Mouse (Mus musculus) kidney, postnatal 0 days (tissue): Measurements from ENCODE around the gene Ash1l. TPM values are rescaled to one million over a fixed set of nuclear protein-coding genes. Genes with fewer than 3 reads are reported as not detected.
"Not testable (repeated sequence)": the region's sequence is repeated elsewhere in the genome, so short reads cannot be mapped to it uniquely, and the experiment has no call there.

Source experiments
- ATAC-seq: fragments of 200-750 bp; cut with Nextera tagmentation; replicated peaks from 2 replicates; pipeline ENCODE4 v1.8.0; 2017; ENCODE audit warnings: low read depth, moderate number of reproducible peaks, moderate TSS enrichment, moderate library complexity; ENCODE audit not compliant: low FRiP score
- DNase-seq: peaks from one replicate; pipeline ENCODE4 v3.0.0-alpha.2; 2016; ENCODE audit warnings: low spot score
- H3K27ac ChIP-seq: fragments of 300-500 bp; sonication (generic); 2 replicates; pipeline ENCODE4 v1.5.1; 2014; ENCODE audit warnings: mild to moderate bottlenecking
- H3K27me3 ChIP-seq: fragments of 300-500 bp; sonication (generic); 2 replicates; pipeline ENCODE4 v1.6.1; 2014; ENCODE audit warnings: low read length, mixed read lengths; ENCODE audit not compliant: insufficient read depth
- H3K36me3 ChIP-seq: fragments of 300-500 bp; sonication (generic); 2 replicates; pipeline ENCODE4 v1.6.1; 2014; ENCODE audit warnings: low read length, mixed read lengths; ENCODE audit not compliant: insufficient read depth
- H3K4me1 ChIP-seq: fragments of 300-500 bp; sonication (generic); replicated peaks from 2 replicates; pipeline ENCODE4 v1.6.1; 2014; ENCODE audit warnings: antibody characterized with exemption, low read length, mixed read lengths; ENCODE audit not compliant: insufficient read depth
- H3K4me2 ChIP-seq: fragments of 300-500 bp; sonication (generic); 2 replicates; pipeline ENCODE4 v1.6.1; 2014; ENCODE audit warnings: mild to moderate bottlenecking, low read length, moderate library complexity, mixed read lengths
- H3K4me3 ChIP-seq: fragments of 300-500 bp; sonication (generic); replicated peaks from 2 replicates; pipeline ENCODE4 v1.5.1; 2014; ENCODE audit warnings: low read depth, low read length
- H3K9ac ChIP-seq: fragments of 300-500 bp; sonication (generic); 2 replicates; pipeline ENCODE4 v1.6.1; 2014; ENCODE audit warnings: low read depth, low read length
- H3K9me3 ChIP-seq: fragments of 300-500 bp; sonication (generic); replicated peaks from 2 replicates; pipeline ENCODE4 v1.6.1; 2016; ENCODE audit warnings: low read length, inconsistent platforms, mixed read lengths
- CTCF ChIP-seq: IDR thresholded peaks from 2 replicates; pipeline ENCODE4 v1.5.1; 2016; ENCODE audit warnings: antibody characterized with exemption, low read depth, mild to moderate bottlenecking, moderate library complexity
- WGBS: fragments of 180-500 bp; shearing (Covaris S2); extraction: QIAGEN DNeasy Blood & Tissue Kit; methylation state at CpG from one replicate; pipeline ENCODE4 v1.1.7; 2014; 5-methylcytosine and 5-hydroxymethylcytosine counted together
- polyA plus RNA-seq: library from polyadenylated mRNA; unstranded; fragments of >200 nt; fragmentation: Nextera tagmentation; extraction: Ambion mirVana; gene quantifications from 2 replicates; pipeline ENCODE4 v1.2.1, GENCODE M21; 2015

The Ash1l gene
- polyA plus RNA-seq, 1 experiment from 2014 or later = 13.0 TPM

DNA sequence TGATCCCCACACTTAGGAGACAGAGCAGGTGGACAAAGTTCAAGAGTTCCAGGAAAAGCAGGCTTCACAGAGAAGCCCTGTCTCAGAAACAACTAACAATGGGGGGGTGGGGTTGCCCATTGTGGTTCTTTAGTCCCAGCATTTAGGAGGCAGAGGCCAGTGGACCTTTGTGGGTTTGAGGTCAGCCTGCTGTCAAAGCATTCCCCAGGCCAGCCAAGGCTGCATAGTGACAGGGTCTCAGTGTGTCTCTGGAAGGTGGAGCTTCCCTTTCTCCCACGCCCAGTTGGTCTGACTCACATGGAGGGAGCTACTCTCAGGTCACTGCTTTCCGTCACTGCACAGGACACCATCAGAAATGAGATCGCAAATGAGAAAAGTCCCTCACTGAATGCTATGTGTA, 111.3 kb downstream of the Ash1l start:
- Histone ChIP-seq H3K9ac (no peak overlapping the region), H3K4me1 (no peaks in the 10 kb centered on the region), H3K36me3 (peaks cover 41% of the 10 kb centered on the region), H3K4me2 (no peak overlapping the region), H3K27me3 (no peaks in the 10 kb centered on the region), H3K9me3 (no peaks in the 10 kb centered on the region), H3K27ac (no peak overlapping the region), H3K4me3 (no peak overlapping the region)
- ATAC-seq = no peak
- 86% methylated on average over 3 of the region's 3 CpGs for WGBS
- TF ChIP-seq CTCF = no peak
- DNase-seq = no peak

DNA sequence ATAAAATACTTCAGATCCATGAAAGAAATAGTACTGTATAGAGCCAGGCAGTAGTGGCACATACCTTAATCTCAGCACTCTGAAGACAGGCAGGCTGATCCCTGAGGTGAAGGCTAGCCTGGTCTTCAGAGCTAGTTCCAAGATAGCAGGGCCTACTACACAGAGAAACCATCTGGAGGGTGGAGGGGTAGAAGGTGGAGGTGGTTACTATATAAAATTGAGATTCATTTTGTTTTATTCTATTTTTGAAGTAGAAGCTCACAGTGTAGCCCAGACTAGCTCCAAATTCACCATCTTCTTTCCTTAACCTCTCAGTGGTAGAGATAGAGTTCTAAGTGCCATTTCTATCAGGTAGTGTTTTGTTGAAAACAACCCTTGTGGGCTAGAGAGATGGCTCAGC, 116.8 kb downstream of the Ash1l start:
- TF ChIP-seq CTCF = no peak
- DNase-seq (no peak), ATAC-seq (no peak)
- H3K27ac ChIP-seq = no peak overlapping the region
- no peaks in the 10 kb centered on the region for H3K4me1 ChIP-seq
- H3K4me3 ChIP-seq = no peak overlapping the region
- no peaks in the 10 kb centered on the region for H3K27me3 ChIP-seq
- no peak overlapping the region for H3K9ac ChIP-seq
- H3K36me3 ChIP-seq = peaks cover 63% of the 10 kb centered on the region
- H3K4me2 ChIP-seq = no peak overlapping the region
- H3K9me3 ChIP-seq = no peaks in the 10 kb centered on the region

DNA sequence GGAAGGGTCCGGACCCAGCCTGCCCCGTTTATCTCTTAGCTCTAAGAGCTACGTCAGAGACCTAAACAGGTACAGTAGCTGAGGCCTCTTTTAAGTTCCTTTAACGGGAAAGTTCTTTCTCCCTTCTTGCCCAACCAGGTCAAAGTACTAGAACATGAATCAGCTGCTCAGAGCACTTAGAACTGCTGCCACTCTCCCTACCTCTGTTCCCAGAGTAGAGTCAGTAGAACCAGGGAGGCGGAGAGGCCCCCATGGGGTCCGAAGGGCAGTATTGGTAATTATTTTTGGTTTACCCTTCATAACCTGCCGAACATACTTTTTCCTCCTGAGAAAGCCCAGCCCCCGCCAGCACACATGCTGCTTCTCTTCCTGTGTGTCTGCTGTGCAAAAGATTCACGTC, 127.0 kb downstream of the Ash1l start:
- Histone ChIP-seq H3K27ac (no peak overlapping the region), H3K27me3 (no peaks in the 10 kb centered on the region), H3K36me3 (peaks cover 50% of the 10 kb centered on the region), H3K4me2 (no peak overlapping the region), H3K4me1 (no peaks in the 10 kb centered on the region), H3K4me3 (no peak overlapping the region), H3K9me3 (no peaks in the 10 kb centered on the region), H3K9ac (no peak overlapping the region)
- no peak for TF ChIP-seq CTCF
- DNase-seq (no peak), ATAC-seq (no peak)
- WGBS = 77% methylated on average over 9 of the region's 9 CpGs

DNA sequence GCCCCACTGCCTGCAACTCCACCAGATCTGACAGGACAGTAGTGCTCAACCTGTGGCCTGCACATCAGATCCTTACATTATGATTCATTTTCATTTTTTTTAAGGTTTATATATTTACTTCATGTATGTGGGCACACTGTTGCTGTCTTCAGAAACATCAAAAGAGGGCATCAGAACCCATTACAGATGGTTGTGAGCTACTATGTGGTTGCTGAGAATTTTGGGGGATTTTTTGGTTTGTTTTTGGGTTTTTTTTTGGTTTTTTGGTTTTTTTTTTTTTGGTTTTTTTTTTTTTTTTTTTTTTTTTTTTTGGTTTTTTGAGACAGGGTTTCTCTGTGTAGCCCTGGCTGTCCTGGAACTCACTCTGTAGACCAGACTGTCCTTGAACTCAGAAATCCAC, 131.9 kb downstream of the Ash1l start:
- not testable (repeated sequence) for ATAC-seq, H3K9me3 ChIP-seq, DNase-seq, H3K4me2 ChIP-seq, H3K4me3 ChIP-seq, H3K9ac ChIP-seq, H3K27ac ChIP-seq, H3K4me1 ChIP-seq, H3K27me3 ChIP-seq
- H3K36me3 ChIP-seq = peaks cover 15% of the 10 kb centered on the region

DNA sequence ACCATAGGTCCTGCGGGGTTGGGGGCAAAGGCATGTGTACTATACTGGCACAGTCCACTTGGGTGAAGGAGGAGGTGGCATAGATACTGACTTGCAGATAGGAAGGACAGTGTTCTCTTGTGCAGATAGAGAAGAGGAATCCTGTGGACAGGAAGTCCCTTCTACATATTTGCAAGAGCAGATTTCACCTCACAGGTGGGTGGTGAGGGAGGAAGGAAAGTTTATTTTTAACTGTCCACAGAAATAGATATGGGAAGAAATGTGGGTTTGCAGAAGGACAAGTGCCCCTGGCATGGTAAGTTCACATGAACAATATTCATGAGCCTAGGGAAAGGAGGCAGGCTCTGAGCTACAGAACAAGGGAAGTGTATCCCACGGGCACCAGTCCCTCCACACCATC, 133.7 kb downstream of the Ash1l start:
- H3K9me3 ChIP-seq = no peaks in the 10 kb centered on the region
- DNase-seq (no peak), ATAC-seq (no peak)
- H3K9ac ChIP-seq = no peak overlapping the region
- H3K36me3 ChIP-seq = peaks cover 5% of the 10 kb centered on the region; the same call in 1 of the 2 replicates
- WGBS = 63% methylated on average over 2 of the region's 2 CpGs
- no peak overlapping the region for H3K4me2 ChIP-seq
- TF ChIP-seq CTCF = no peak
- no peaks in the 10 kb centered on the region for H3K27me3 ChIP-seq
- H3K4me1 ChIP-seq = 0 out of 2 replicates have a peak, but pooled peaks cover 2% of the 10 kb centered on the region
- H3K4me3 ChIP-seq = no peak overlapping the region
- no peak overlapping the region for H3K27ac ChIP-seq

DNA sequence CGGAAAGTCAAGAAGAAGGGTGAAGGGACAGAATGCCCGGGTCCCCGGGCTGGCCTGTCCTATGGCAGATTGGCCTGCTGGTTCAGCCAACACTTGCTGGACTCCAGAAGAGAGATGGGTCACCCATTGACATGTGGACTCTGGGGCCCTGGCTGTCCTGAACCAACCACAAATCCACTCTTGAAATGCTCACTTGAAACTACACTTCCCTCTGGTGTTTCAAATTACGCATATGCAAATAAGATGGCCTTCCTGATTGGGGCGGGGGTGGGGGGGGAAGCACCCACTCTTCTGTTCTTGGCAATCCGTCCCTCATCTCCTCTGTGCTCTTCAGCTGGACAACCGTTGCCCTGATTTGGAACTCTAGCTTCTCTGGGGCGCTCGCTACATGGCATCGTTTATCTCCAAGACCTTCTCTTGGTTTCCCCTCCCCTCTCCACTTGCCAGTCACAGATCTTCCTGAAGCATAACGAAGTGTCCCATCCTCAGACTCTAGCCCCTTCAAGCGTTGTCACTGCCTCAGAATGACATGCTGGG, 134.3 kb downstream of the Ash1l start:
- no peak for ATAC-seq
- TF ChIP-seq CTCF = no peak
- Histone ChIP-seq H3K36me3 (no peaks in the 10 kb centered on the region), H3K27ac (no peak overlapping the region), H3K9ac (no peak overlapping the region), H3K4me1 (peaks cover 7% of the 10 kb centered on the region; the same call in 1 of the 2 replicates), H3K4me3 (no peak overlapping the region), H3K27me3 (no peaks in the 10 kb centered on the region), H3K4me2 (no peak overlapping the region), H3K9me3 (no peaks in the 10 kb centered on the region)
- WGBS = 79% methylated on average over 12 of the region's 12 CpGs
- DNase-seq = no peak
